Mouse (Mus musculus) thymus, adult 2 months (tissue): ENCODE data around the gene Ppt1.

ENCODE experiments used
- CTCF ChIP-seq: fragments of 200-500 bp; IDR thresholded peaks from 2 replicates; pipeline ENCODE4 v1.5.1; 2012; ENCODE audit warnings: mild to moderate bottlenecking, control low read depth, low read length, moderate library complexity, borderline replicate concordance; ENCODE audit not compliant: control insufficient read depth, poor library complexity, insufficient read depth; ENCODE audit errors: extremely low read depth
- POLR2A ChIP-seq: fragments of 200-500 bp; IDR thresholded peaks from 2 replicates; pipeline ENCODE4 v1.6.1; 2012; ENCODE audit warnings: mild to moderate bottlenecking, low read length, control low read depth, moderate library complexity; ENCODE audit not compliant: control insufficient read depth, poor library complexity, insufficient read depth; ENCODE audit errors: extremely low read depth

GRCm38 (mm10) chr4:122816202-122816601 is 19.8 kb upstream of the Ppt1 start:
- TF ChIP-seq CTCF (no peak), POLR2A (no peak)
